Mouse (Mus musculus) hindbrain, embryonic 13.5 days (tissue): ENCODE measurements around the gene Tnfsfm13. TPM values are rescaled to one million over a fixed set of nuclear protein-coding genes. Genes with fewer than 3 reads are reported as not detected.

Source experiments
- ATAC-seq: fragments of 200-750 bp; cut with Nextera tagmentation; 2 replicates; pipeline ENCODE4 v1.8.0; 2017; ENCODE audit warnings: moderate TSS enrichment; ENCODE audit not compliant: low FRiP score
- H3K27ac ChIP-seq: fragments of 300-500 bp; sonication (generic); 2 replicates; pipeline ENCODE4 v1.5.1; 2015; ENCODE audit warnings: inconsistent platforms, mild to moderate bottlenecking, moderate library complexity
- H3K27me3 ChIP-seq: fragments of 300-500 bp; sonication (generic); 2 replicates; pipeline ENCODE4 v1.6.1; 2015; ENCODE audit warnings: mild to moderate bottlenecking, inconsistent platforms
- H3K36me3 ChIP-seq: fragments of 300-500 bp; sonication (generic); 2 replicates; pipeline ENCODE4 v1.6.1; 2015; ENCODE audit warnings: mild to moderate bottlenecking, inconsistent platforms
- H3K4me1 ChIP-seq: fragments of 300-500 bp; sonication (generic); replicated peaks from 2 replicates; pipeline ENCODE4 v1.6.1; 2015; ENCODE audit warnings: inconsistent platforms
- H3K4me2 ChIP-seq: fragments of 300-500 bp; sonication (generic); 2 replicates; pipeline ENCODE4 v1.6.1; 2015; ENCODE audit warnings: inconsistent platforms, mild to moderate bottlenecking, moderate library complexity
- H3K4me3 ChIP-seq: fragments of 300-500 bp; sonication (generic); 2 replicates; pipeline ENCODE4 v1.5.1; 2015; ENCODE audit warnings: mild to moderate bottlenecking, inconsistent platforms
- H3K9ac ChIP-seq: fragments of 300-500 bp; sonication (generic); 2 replicates; pipeline ENCODE4 v1.6.1; 2015; ENCODE audit warnings: mild to moderate bottlenecking, inconsistent platforms
- H3K9me3 ChIP-seq: fragments of 300-500 bp; sonication (generic); 2 replicates; pipeline ENCODE4 v1.6.1; 2016; ENCODE audit warnings: inconsistent platforms
- WGBS: fragments of 180-500 bp; shearing (Covaris S2); methylation state at CpG from one replicate; pipeline ENCODE4 v1.1.7; 2015; 5-methylcytosine and 5-hydroxymethylcytosine counted together
- microRNA counts: library from miRNA; unstranded; fragments of <30 nt; microRNA quantifications from one replicate; lab custom pipeline; 2016
- microRNA-seq: library from miRNA; unstranded; fragments of <30 nt; microRNA quantifications from one replicate; pipeline ENCODE4, GENCODE M21; 2016
- polyA plus RNA-seq: library from polyadenylated mRNA; unstranded; fragments of >200 nt; fragmentation: Nextera tagmentation; extraction: Ambion mirVana; gene quantifications from 2 replicates; pipeline ENCODE4 v1.2.1, GENCODE M21; 2015

Tnfsfm13 gene
- polyA plus RNA-seq, 1 experiment from 2014 or later, result 1.2 TPM

DNA sequence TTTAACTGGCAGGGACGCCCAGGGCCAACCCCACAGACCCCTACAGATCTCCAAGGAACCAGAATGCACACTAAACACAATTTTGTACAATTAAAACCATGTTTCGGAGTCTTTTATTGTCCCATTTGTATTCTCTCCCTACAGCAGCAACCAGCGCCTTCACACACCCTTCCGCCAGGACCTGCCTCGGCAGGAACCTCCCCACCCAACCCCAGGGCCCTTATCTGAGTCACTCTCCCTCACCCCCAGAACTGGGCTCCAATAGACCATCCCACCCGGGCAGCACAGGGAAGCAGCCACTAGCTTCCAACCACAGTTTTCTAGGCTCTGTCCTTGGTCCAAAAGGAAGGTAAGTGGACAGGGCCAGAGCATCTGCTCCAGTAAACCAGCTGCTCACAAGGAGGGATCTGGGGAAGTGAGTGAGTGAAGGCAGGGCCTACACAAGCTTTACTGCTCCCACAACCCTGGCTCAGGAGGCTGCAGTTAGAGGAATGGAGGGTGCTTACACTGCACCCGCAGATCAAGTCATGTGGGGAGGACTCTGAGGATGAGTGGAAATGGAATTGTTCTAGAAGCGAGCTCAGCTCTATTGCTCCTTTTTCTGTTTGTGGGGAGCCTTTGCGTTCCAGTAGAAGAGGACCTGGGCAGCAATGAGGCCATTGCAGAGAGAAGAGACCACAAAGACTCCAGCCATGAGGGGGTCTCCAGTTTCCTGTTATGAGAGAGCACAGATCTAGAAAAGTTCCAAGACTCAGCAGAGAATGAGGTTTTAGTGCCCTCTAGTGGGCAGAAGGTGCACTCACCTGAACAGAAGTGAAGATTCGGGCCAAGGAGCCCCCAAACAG is 39.1 kb downstream of the Tnfsfm13 start:
- peaks cover 59% of the 10 kb centered on the region for H3K36me3 ChIP-seq
- H3K27me3 ChIP-seq, result no peaks in the 10 kb centered on the region
- 82% methylated on average over 10 of the region's 10 CpGs for WGBS
- peak overlapping the region; percentile 43; the same call in 1 of the 2 replicates for H3K9ac ChIP-seq
- ATAC-seq, result no peak
- no peak overlapping the region for H3K4me2 ChIP-seq
- no peak overlapping the region for H3K4me3 ChIP-seq
- H3K9me3 ChIP-seq, result no peaks in the 10 kb centered on the region
- H3K4me1 ChIP-seq, result peaks cover 36% of the 10 kb centered on the region
- peak overlapping the region; percentile 18; the same call in 1 of the 2 replicates for H3K27ac ChIP-seq

DNA sequence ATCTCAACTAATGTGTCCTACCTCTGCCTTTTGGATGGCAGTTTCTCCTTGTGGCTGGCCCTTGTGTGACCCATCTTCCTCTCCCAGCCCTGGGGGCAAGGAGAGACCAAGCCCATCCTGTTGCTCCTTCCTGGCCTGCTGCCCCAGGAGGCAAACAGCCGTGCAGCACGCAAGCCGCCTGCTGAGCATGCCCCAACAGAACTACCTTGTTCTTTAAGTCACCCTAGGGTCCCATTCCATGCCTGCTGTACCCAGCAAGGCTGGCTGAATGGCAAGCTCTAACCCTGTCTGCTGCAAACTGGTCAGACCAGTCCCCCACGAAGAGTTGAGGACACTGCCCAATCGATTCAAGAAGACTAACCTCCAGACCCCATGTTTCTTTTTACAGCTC is 39.8 kb downstream of the Tnfsfm13 start:
- Histone ChIP-seq H3K9me3 (no peaks in the 10 kb centered on the region), H3K36me3 (peaks cover 67% of the 10 kb centered on the region), H3K27ac (no peak overlapping the region), H3K4me3 (no peak overlapping the region), H3K4me2 (no peak overlapping the region), H3K9ac (0 out of 2 replicates have a peak overlapping the region, but pooled peaks have one; percentile 39), H3K27me3 (no peaks in the 10 kb centered on the region), H3K4me1 (peaks cover 28% of the 10 kb centered on the region)
- WGBS, result 82% methylated on average over 5 of the region's 5 CpGs
- ATAC-seq, result no peak

DNA sequence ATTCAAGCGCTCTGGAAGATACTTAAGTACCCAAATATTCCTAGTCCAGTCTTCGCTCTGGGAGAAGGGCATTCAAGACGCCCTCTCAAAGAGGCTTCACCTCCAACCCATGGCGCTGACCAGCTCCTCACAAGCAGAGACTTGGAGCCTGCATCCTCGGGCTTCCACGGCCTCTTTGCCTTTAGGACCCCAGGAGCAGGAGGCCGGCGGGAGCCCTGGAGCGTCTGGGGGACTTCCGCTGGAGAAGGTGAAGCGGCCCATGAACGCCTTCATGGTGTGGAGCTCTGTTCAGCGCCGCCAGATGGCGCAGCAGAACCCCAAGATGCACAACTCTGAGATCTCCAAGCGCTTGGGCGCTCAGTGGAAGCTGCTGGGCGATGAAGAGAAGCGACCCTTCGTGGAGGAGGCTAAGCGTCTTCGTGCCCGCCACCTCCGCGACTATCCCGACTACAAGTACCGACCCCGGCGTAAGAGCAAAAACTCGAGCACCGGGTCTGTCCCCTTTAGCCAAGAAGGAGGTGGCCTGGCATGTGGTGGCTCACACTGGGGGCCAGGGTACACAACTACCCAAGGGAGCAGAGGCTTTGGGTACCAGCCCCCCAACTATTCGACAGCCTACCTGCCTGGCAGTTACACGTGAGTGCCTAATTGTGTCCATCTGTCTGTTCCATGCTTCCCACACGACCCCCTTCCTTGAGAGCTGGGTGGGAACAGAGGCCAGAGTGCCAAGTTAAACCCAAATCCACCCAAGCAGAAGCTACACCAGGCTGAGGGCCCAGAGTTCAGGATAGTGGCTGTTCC is 40.4 kb downstream of the Tnfsfm13 start, which contains the start of gene Sox15:
Gene Sox15 (plus strand): TSS at position 51 of the 801 bp plus-strand sequence.
- peak; percentile 50; the same call in 1 of the 2 replicates for ATAC-seq
- no peak within 1 kb of the TSS for H3K4me2 ChIP-seq
- 0 out of 2 replicates have a peak within 1 kb of the TSS, but pooled peaks have one; percentile 46 for H3K9ac ChIP-seq
- 21% methylated on average over 34 of the region's 34 CpGs for WGBS
- H3K9me3 ChIP-seq, result no peaks in the 10 kb centered on the region
- H3K4me1 ChIP-seq, result peaks cover 23% of the 10 kb centered on the region
- peak within 1 kb of the TSS; percentile 42; the same call in 1 of the 2 replicates for H3K27ac ChIP-seq
- peaks cover 73% of the 10 kb centered on the region for H3K36me3 ChIP-seq
- H3K4me3 ChIP-seq, result 0 out of 2 replicates have a peak within 1 kb of the TSS, but pooled peaks have one; percentile 4
- H3K27me3 ChIP-seq, result no peaks in the 10 kb centered on the region

DNA sequence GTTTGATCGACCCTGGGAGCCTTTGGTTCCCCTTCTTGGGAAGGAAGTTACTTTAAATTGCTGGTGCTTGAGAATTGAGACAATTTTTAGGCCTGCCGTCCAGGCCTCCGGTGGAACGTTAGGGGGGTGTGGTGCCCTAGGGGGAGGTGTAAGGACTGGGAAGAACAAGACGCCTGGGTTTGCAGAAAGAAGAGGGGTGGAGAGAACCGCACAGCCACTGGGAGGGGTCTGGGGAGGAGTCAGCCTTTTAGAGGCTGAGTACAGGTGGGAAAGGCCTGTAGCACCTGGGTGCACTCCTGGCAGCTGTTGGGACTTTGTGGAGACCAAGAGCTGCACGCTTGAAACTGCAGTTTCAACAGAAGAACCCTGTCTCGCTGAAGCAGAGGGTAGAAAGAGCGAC is 41.1 kb downstream of the Tnfsfm13 start:
- 53% methylated on average over 9 of the region's 9 CpGs for WGBS
- Histone ChIP-seq H3K9ac (no peak overlapping the region), H3K4me3 (no peak overlapping the region), H3K36me3 (peaks cover 80% of the 10 kb centered on the region), H3K27me3 (no peaks in the 10 kb centered on the region), H3K27ac (peak overlapping the region; percentile 42; the same call in 1 of the 2 replicates), H3K4me1 (peaks cover 21% of the 10 kb centered on the region), H3K4me2 (no peak overlapping the region), H3K9me3 (no peaks in the 10 kb centered on the region)
- no peak for ATAC-seq

DNA sequence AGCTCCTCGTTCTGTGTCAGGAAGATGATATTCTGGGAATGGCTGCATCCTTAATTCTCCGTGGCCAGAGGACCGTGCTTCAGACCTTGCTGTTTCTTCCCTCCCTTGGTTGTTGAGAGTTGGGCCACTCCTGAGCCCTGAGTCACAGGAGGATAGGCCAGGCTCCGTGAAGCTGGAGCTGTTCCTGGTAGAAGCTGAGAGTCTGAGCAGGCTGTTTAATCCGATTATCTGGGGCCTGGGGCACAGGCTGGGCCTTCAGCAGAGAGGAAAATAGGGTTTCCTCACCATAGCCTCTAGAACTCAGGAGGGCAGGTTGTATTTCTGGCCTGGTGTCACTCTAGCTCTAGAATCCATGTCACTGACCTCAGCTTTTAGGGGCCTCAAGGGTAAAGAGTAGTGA is 42.5 kb downstream of the Tnfsfm13 start:
- Histone ChIP-seq H3K36me3 (peaks cover 83% of the 10 kb centered on the region), H3K4me1 (peaks cover 21% of the 10 kb centered on the region), H3K4me2 (no peak overlapping the region), H3K9me3 (no peaks in the 10 kb centered on the region), H3K4me3 (no peak overlapping the region), H3K27ac (peak overlapping the region; percentile 31), H3K9ac (no peak overlapping the region), H3K27me3 (no peaks in the 10 kb centered on the region)
- WGBS, result 78% methylated on average over 5 of the region's 5 CpGs
- ATAC-seq, result no peak

DNA sequence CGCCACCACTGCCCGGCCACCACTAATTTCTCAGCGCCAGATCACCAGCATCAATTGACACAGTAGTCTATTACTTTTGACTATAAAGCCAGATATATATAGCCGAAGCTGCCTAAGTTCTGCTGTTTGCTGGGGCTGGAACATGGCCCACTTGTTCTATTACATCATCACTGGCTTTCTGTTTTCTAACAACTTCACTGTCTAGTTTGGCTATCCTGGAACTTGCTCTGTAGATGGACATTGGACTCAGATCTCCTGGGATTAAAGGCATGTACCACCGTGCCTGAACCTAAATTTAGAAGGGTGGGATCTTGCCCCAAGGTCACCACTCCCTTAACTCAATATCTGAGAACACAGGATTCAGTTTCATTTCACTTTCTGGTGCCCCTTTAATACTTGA is 50.0 kb downstream of the Tnfsfm13 start:
- Histone ChIP-seq H3K27me3 (no peaks in the 10 kb centered on the region), H3K36me3 (peaks cover 99% of the 10 kb centered on the region), H3K4me2 (no peak overlapping the region)

DNA sequence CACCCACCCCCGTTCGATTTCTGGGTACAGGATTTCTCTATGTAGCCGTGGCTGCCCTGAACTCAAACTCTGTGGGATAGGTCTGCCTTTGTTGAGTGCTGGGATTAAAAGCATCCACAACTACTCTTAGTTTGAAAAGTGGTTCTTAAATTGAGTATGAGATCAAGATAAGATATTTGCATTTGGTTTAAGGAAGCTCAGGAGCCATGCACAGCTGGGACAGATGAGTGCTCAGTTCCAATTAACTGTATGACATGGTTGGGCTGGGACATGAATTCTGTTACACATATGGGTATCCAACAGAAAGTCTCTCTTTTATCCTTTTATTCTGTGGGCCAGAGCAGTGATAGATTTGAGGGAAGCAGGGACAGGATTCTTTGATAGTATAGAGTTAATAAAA is 60.4 kb downstream of the Tnfsfm13 start:
- ATAC-seq, result no peak
- no peak overlapping the region for H3K4me3 ChIP-seq
- H3K9me3 ChIP-seq, result no peaks in the 10 kb centered on the region
- peak overlapping the region; percentile 39; the same call in 1 of the 2 replicates for H3K9ac ChIP-seq
- 94% methylated on average over 3 of the region's 3 CpGs for WGBS
- no peak overlapping the region for H3K27ac ChIP-seq
- peaks cover 22% of the 10 kb centered on the region for H3K36me3 ChIP-seq
- peaks cover 34% of the 10 kb centered on the region for H3K4me1 ChIP-seq
- peak overlapping the region; percentile 82 for H3K4me2 ChIP-seq
- no peaks in the 10 kb centered on the region for H3K27me3 ChIP-seq

More for the DNA sequence above, 50.0 kb downstream of the Tnfsfm13 start:
- Histone ChIP-seq H3K27ac (no peak overlapping the region), H3K4me1 (no peaks in the 10 kb centered on the region), H3K9ac (no peak overlapping the region), H3K9me3 (no peaks in the 10 kb centered on the region), H3K4me3 (no peak overlapping the region)
- ATAC-seq, result no peak
- WGBS, result 97% methylated on average over 5 of the region's 5 CpGs

DNA sequence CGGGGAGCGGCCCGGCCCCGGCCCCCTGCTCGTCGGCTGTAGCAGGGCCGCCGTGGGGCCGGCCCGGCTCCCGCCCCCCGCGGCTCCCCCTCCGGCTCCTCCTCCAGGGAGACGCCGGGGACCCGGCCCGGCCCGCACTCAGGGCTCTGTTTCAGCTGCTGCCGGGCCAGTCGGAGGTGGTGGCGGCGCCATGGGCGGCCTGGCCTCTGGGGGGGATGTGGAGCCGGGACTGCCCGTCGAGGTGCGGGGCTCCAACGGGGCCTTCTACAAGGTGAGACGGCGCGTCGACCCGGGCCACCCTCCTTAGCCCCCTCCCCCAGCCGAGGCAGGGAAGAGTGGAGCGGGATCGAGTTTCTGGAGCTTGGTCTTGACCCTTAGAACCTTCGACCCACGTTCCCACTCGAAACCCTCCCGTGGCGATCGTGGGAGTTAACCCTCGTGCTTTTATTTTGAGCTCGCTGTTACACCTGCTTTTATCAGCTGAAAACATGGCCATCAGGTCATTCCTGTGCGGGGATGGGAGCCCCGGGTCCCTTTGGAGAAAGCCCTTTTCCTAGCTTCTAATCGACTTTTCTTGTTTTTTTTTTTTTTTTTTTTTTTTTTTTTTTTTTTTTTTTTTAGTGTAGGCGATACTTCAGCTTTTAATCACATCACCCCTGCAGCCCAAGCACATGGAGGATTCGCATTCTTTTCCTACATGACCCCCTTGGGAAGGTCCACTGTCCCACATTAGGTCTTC is 62.6 kb downstream of the Tnfsfm13 start:
- peak; percentile 64 for ATAC-seq
- H3K27ac ChIP-seq, result peak overlapping the region; percentile 98
- H3K4me3 ChIP-seq, result peak overlapping the region; percentile 87
- no peaks in the 10 kb centered on the region for H3K27me3 ChIP-seq
- no peaks in the 10 kb centered on the region for H3K9me3 ChIP-seq
- WGBS, result under 1% methylated on average over 41 of the region's 50 CpGs
- peaks cover 34% of the 10 kb centered on the region for H3K4me1 ChIP-seq
- peaks cover 5% of the 10 kb centered on the region; the same call in 1 of the 2 replicates for H3K36me3 ChIP-seq
- H3K4me2 ChIP-seq, result peak overlapping the region; percentile 82
- peak overlapping the region; percentile 97 for H3K9ac ChIP-seq

MicroRNAs encoded within 50 kb of the gene (microRNA counts, 519-probe panel; counts per million panel counts)
- 51.3 counts per million for microRNA mmu-miR-1934 (lab: Ali Mortazavi, UCI)
- microRNA mmu-miR-467f (lab: Ali Mortazavi, UCI), result 3,598 counts per million, percentile 48 among the panel's probes with 10 or more counts

Small RNA genes within 50 kb of the gene (microRNA-seq; reads per million reads assigned to microRNA genes)
- 1.6 reads per million for gene Mir1934
- gene Mir467f, result not detected

Other genes with a start within 250 kb of the Tnfsfm13 start
- gene Dnah2, start 147.0 kb downstream of the Tnfsfm13 start, polyA plus RNA-seq, result 2.1 and 2.7 TPM in 2 replicates
- 90.1 and 92.0 TPM in 2 replicates for gene Efnb3, start 135.9 kb downstream of the Tnfsfm13 start, polyA plus RNA-seq
- gene Wrap53, start 115.8 kb downstream of the Tnfsfm13 start, polyA plus RNA-seq, result 23.0 and 24.2 TPM in 2 replicates
- 76.3 and 78.1 TPM in 2 replicates for gene Trp53, start 115.7 kb downstream of the Tnfsfm13 start, polyA plus RNA-seq
- 27.6 and 29.7 TPM in 2 replicates for gene Atp1b2, start 90.2 kb downstream of the Tnfsfm13 start, polyA plus RNA-seq
- not detected in 2 replicates for gene Shbg, start 78.2 kb downstream of the Tnfsfm13 start, polyA plus RNA-seq
- gene Sat2, start 74.1 kb downstream of the Tnfsfm13 start, polyA plus RNA-seq, result 28.0 and 28.1 TPM in 2 replicates
- 40.5 and 52.0 TPM in 2 replicates for gene Fxr2, start 63.1 kb downstream of the Tnfsfm13 start, polyA plus RNA-seq
- gene Sox15, start 40.8 kb downstream of the Tnfsfm13 start, polyA plus RNA-seq, result not detected in 2 replicates
- gene Mpdu1, start 33.5 kb downstream of the Tnfsfm13 start, polyA plus RNA-seq, result 95.0 and 104 TPM in 2 replicates
- 9.0 and 9.8 TPM in 2 replicates for gene Cd68, start 29.9 kb downstream of the Tnfsfm13 start, polyA plus RNA-seq
- gene Eif4a1, start 23.7 kb downstream of the Tnfsfm13 start, polyA plus RNA-seq, result 528 and 537 TPM in 2 replicates
- 94.7 and 95.9 TPM in 2 replicates for gene Senp3, start 14.0 kb downstream of the Tnfsfm13 start, polyA plus RNA-seq
- gene Tnfsf13, start 10.3 kb downstream of the Tnfsfm13 start, polyA plus RNA-seq, result 0.36 and 0.53 TPM in 2 replicates
- gene Tnfsf12, start 249 bp downstream of the Tnfsfm13 start, polyA plus RNA-seq, result 1.8 and 3.6 TPM in 2 replicates
- gene Polr2a, start 62.5 kb upstream of the Tnfsfm13 start, polyA plus RNA-seq, result 18.8 and 20.4 TPM in 2 replicates
- gene Slc35g3, start 65.9 kb upstream of the Tnfsfm13 start, polyA plus RNA-seq, result 0.35 and 0.87 TPM in 2 replicates
- gene Zbtb4, start 69.8 kb upstream of the Tnfsfm13 start, polyA plus RNA-seq, result 3.2 TPM in 2 replicates
- 1.5 and 2.6 TPM in 2 replicates for gene Chrnb1, start 99.8 kb upstream of the Tnfsfm13 start, polyA plus RNA-seq
- 4.8 and 5.5 TPM in 2 replicates for gene Fgf11, start 105.8 kb upstream of the Tnfsfm13 start, polyA plus RNA-seq
- 1.1 TPM in 2 replicates for gene Tmem102, start 109.5 kb upstream of the Tnfsfm13 start, polyA plus RNA-seq
- gene Gm39566, start 119.2 kb upstream of the Tnfsfm13 start, polyA plus RNA-seq, result not detected in 2 replicates
- 0.10 TPM in 1 of 2 replicates, not detected in the other for gene Spem2, start 122.4 kb upstream of the Tnfsfm13 start, polyA plus RNA-seq
- 0.70 and 0.81 TPM in 2 replicates for gene Spem1, start 126.1 kb upstream of the Tnfsfm13 start, polyA plus RNA-seq
- 21.4 and 22.0 TPM in 2 replicates for gene Nlgn2, start 141.7 kb upstream of the Tnfsfm13 start, polyA plus RNA-seq
- 368 and 374 TPM in 2 replicates for gene Tmem256, start 142.4 kb upstream of the Tnfsfm13 start, polyA plus RNA-seq
- gene Plscr3, start 150.3 kb upstream of the Tnfsfm13 start, polyA plus RNA-seq, result 51.7 and 53.7 TPM in 2 replicates
- 0.13 and 0.23 TPM in 2 replicates for gene Tnk1, start 162.6 kb upstream of the Tnfsfm13 start, polyA plus RNA-seq
- not detected in 2 replicates for gene Tmem95, start 181.9 kb upstream of the Tnfsfm13 start, polyA plus RNA-seq
- 2.0 and 2.5 TPM in 2 replicates for gene Kctd11, start 185.3 kb upstream of the Tnfsfm13 start, polyA plus RNA-seq
- gene Acap1, start 199.4 kb upstream of the Tnfsfm13 start, polyA plus RNA-seq, result 0.17 and 0.52 TPM in 2 replicates
- 10.3 and 11.7 TPM in 2 replicates for gene 2810408A11Rik, start 204.9 kb upstream of the Tnfsfm13 start, polyA plus RNA-seq
- gene Neurl4, start 205.0 kb upstream of the Tnfsfm13 start, polyA plus RNA-seq, result 18.8 and 22.6 TPM in 2 replicates
- gene Gps2, start 217.8 kb upstream of the Tnfsfm13 start, polyA plus RNA-seq, result 72.4 and 77.3 TPM in 2 replicates
- 1,129 and 1,134 TPM in 2 replicates for gene Eif5a, start 225.9 kb upstream of the Tnfsfm13 start, polyA plus RNA-seq
- 4.0 and 7.1 TPM in 2 replicates for gene Ybx2, start 239.7 kb upstream of the Tnfsfm13 start, polyA plus RNA-seq